Mouse (Mus musculus) thymus, postnatal 36 days (tissue): ENCODE measurements around the gene Ankrd53.
"Not testable (repeated sequence)": the region's sequence is repeated elsewhere in the genome, so short reads cannot be mapped to it uniquely, and the experiment has no call there.

Source experiments
- DNase-seq, 2 experiments: peaks; one replicate each; pipeline ENCODE4 v3.0.0; 2022; ENCODE audit warnings: mixed read lengths in 2 of 2

Ankrd53 gene

DNA sequence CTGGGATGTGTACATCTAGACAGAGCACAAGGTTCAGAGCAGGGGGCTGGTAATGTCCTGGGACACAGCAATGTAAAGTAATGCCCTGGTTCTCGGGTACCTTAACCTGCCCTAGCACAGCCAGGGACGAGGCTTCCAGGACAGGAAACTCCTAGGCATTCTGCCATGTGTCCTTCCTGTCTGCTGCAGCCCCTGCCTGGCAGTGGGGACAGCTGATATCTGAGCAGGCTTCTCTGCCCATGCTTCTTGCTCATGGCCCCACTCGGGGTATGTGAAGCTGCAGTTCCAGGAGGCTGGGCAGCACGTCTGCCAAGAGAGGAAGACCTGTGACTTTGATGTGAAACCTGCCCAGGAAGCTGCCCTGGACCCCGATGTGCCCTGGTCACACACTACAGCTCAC, 6.0 kb downstream of the Ankrd53 start:
- DNase-seq = no peak

DNA sequence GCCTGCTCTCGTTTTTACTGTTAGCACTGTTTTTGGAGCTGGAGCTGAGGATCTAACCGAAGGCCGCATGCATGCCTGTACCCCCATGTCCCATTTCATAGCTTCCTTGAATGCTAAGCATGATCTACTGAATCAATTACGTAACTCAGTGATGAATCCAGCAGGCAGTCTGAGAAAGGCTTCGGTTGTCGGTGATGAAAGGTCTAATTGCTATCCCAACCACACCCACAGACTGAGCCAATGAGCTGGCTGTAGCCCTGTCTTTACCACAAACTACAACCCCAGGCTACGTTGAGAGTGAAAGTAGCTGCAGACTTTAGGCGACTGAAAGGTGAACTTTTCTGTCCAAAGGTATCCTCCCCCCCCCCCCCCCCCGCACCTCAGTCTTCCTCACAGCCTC, 11.7 kb downstream of the Ankrd53 start:
- no peak for DNase-seq

DNA sequence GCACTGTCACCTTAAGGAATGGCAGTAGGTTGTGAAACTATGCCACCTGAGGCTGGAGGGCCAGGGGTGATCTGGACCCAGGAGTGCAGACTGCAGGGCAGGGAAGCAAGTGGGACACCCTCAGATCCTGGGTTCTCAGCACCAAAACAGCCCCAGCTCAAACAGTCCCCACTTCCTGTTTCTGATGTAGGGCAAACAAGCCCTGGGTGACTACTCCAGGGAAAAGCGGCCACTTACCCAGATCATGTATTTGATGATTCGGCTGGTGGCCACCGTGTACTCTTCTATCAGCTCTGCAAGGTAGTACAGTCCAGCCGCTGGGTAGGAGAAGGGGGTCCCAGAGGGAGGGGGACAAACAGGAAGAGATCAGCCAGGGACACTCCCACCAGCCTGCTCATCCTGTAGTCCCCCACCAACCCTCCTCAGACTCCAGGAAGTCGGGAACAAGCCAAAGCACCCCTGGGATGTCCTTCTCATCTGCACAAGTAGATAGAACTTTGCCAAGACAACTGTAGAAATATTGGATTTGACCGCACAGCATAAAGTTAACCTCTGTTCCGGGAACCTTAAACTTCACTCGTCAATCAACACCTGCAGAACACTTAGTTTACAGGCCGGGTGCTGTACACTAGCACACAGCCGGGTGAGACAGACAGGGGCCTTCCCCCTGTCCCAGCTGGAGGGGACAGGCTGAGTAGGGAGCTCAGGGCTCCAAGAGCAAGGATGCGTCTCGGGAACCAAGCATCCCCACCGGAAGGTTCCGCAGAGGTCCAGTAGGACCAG, 12.5 kb downstream of the Ankrd53 start:
- DNase-seq = peak; percentile 49 to 52

DNA sequence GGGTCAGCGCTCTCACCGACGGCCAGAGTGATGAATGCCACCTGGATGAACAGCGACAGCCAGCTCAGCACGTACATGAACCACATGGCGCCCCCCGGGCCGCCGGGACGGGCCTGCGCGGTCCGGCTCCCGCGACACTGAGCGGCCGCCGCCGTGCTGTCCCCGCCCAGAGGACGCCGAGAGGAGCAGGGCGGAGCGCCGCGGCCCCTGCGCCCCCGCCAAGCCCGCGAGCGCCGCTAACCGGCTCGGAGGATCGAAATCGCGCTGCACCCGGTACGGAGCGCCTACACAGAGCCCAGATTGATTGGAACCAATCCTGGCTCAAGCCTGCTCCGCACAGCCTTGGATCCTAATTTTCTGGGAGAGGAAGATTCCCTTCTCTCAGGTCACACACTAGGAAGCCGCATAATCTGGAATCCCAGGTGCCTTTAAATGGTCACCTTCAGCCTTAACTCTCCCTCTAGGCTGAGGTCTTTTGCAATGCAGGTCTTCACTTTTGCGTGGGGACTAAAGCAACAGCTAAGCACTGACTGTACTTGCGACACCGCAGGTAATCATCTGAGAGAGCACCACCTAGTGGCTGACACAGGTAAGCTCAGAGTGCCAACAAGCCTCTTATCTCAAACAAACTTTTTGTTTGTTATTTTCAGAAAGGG, 13.3 kb downstream of the Ankrd53 start, which contains the start of gene Tex261:
Gene Tex261, minus strand, starts transcription at position 176 of the 656 bp plus-strand sequence.
- peak; percentile 89 for DNase-seq

DNA sequence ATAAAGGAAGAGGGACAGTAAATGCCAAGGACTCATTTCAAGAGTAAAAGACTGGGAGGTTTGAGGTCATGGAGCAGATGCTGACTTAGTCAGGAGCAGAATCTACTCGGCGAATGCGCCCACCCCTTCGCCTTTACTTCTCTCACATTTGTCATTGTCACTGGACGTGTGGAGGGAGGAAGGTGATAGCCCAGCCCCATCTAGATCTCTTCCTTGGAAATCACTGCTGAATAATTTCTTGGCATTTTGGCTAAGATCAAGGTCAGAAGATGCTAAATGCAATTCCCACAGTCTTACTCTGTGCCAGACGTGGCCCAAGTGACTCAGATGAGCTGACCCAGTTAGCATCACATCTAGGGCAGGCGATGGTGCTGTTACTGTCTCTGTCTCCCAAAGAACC, 15.9 kb downstream of the Ankrd53 start:
- DNase-seq = no peak

DNA sequence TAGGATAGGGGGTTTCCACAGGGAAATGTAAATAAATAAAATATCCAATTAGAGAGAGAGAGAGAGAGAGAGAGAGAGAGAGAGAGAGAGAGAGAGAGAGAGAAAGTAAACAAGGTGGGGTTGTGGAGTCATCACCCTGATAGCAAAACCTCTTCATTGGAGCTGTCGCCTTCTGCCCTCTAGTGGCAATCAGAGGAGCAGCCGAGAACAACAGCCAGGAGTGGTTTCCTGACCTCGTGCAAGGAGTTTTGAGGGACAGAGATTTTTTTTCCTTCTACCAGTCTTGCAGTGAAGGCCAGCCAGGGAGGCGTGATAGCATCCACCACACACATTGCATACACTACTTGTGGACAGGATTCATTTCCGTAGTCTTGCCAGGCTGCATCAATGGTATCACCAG, 16.6 kb downstream of the Ankrd53 start:
- DNase-seq = peak; percentile 48 to 59

DNA sequence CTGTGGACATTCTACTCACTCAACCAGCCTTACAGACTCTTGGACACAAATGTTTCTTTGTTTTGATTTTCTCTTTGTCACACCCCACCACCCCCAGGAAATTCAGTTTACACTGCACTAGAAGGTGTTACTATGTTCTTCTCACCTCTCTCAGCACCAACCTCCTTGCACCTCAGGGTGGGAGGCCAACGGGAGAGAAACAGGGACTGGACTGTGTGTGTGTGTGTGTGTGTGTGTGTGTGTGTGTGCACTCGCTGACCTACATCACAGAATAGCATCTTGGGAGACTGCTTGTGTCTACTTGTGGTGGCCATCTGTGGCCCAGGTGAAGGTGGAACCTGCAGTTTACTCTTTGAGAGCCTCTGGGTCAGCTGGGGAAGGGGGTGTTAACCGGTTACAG, 24.0 kb downstream of the Ankrd53 start:
- no peak for DNase-seq

DNA sequence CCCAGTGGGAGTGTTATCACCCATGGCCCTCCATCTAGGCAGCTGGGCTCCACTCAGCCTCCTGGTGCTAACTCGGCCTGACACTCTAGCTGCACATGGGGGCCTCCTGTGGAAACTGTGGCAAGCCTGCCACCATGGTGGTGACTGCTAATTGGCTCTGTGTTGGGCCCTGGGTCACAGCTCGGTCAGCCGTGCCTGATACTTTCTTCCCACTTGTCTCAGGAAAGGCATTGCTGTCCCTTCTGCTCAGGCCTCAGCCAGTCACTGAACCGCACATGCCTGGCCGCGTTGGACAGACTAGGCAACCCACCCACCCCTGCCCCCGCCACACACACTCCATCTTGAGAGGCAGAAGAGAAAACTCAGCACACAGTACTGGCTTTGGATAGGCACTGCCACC, 26.1 kb downstream of the Ankrd53 start:
- no peak for DNase-seq

DNA sequence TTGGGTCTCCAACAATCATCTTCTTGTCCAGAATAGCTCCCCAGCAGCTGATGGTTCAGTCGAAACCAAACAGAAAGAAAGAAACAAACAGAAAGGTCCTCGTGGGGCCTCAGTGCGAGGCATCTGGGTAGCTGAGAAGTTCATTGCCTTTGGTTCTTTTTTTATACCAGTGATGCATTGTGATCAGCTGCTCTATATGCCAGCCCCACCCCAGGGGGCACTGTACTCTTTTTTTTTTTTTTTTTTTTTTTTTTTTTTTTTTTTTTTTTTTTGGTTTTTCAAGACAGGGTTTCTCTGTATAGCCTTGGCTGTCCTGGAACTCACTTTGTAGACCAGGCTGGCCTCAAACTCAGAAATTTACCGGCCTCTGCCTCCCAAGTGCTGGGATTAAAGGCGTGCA, 28.1 kb downstream of the Ankrd53 start:
- DNase-seq = not testable (repeated sequence)

DNA sequence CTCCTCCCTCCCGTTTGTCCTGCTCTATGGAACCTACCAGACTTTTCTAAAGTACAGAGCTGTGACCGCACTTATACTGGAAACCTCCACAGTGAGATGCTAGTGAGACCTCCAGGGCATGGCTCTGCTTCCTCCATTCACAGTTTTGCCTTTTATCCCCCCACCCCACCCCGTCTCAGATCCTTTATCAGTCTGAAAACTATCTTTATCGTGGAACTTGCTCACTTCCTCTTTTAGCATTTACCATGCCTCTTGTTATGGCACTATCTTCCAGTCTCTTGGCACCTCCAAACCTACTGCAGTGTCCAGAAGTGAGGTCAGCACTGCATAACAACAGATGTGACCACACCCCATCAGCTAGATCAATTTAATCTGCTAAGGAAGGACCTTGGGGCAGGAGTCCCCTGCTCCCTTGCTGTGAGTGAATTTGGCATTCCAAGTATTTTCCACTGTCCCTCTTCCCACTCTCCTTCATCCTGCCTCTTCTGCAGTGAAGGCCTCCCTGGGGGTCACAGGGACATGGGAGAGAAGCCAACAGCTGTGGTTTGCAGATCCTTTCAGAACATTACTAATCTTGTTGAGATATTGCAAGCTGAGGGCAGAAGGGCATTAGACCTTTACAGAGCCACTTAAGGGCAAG, 28.9 kb downstream of the Ankrd53 start:
- no peak for DNase-seq

DNA sequence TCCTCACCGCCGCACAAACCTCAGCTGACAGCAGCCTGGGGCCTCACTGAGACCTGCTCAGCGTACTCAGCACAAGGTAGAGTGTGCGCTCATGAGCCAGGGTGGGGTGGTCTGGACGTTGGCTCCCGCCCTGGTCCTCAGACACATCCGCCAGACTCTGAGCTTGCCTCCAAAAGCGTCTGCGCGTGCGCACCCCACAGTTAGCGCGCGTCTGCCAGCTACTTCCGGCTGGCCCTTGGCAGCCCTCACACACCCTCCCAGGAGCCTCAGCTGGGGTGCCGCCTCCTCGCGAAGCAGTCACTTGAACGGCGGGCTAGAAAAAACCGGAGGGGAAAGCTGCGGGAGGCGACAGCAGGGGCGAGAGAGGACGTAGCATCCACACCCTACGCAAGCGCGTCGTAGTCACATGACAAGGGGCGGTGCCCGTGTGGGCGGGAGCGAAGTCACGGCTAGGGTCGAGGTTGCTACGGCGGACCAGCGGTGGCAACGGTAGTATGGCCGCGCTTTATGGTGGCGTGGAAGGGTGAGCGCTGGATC, 32.4 kb downstream of the Ankrd53 start, which contains the start of gene Nagk:
Gene Nagk, plus strand, starts transcription at position 223 of the 537 bp plus-strand sequence.
- DNase-seq = peak; percentile 94 to 97

DNA sequence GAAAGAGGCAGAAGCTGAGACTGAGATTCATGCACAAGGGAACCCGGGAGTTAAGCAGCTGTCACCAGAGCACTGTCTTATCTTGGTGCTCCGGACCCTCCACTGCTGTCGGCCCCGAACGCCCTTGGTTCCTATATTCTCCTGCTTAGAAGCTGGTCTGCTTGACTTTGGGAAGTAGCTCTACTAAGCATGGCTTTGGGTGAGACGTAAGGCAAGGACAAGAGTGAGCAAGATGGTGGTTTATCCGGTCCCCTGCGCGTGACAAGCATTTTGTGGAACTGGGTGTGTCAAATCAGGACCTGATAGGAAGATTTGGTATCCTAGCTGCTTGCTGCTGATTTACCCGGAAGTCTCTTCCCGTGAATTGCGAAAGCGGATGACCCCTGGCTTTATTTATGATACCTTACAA, 33.1 kb downstream of the Ankrd53 start:
- DNase-seq = no peak

DNA sequence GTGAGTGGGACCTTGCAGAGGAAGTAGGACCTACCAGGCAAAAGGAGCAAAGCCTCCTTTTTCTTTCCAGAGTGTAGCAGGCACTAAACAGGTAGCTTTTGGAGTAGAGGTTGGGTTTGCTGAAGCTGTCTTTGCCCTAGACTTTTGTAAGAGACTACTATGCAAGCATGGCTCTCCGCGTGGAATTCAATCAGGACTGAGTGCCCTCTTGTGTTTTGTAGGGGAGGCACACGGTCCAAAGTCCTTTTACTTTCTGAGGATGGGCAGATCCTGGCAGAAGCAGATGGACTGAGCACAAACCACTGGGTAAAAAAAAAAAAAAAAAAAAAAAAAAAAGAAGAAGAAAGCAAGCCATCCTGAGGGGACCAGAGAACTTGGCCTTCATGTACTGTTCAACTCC, 34.2 kb downstream of the Ankrd53 start:
- DNase-seq = no peak

DNA sequence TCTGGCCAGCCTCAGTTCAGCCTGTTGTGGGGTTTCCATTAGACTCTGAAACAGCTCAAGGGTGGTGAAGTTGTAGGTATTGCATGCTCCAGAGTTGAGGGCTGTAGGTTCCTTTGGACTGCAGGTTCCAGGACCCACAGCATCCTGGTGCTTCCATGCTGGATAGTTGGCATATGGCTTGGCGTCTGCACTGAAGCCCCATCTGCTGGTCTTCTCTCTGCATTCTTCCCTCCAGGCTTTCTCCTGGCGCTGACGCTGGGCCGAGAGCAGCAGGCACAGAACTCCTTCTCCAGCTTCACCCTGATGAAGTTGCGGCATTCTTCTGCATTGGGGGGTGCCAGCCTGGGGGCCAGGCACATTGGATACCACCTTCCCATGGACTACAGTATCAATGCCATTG, 39.6 kb downstream of the Ankrd53 start:
- no peak for DNase-seq

DNA sequence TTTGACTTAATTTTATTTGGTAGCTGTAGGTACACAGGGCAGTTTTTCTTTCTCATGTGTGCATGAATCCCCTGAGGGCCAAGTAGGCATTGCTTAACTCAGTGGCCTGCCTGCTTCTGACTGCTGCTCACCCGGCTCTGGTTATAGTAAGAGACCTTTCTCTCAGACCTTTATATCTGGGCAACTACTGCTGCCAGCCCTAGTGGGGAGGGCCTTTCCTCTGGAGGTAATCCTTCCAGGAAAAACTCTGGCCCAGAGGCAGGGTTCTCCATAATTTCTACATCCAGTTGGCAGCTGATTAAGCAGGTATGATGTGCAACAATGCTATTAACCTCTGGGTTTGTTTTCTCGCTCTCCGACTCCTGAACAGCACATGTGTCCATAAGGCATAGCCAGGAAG, 40.4 kb downstream of the Ankrd53 start:
- DNase-seq = no peak

DNA sequence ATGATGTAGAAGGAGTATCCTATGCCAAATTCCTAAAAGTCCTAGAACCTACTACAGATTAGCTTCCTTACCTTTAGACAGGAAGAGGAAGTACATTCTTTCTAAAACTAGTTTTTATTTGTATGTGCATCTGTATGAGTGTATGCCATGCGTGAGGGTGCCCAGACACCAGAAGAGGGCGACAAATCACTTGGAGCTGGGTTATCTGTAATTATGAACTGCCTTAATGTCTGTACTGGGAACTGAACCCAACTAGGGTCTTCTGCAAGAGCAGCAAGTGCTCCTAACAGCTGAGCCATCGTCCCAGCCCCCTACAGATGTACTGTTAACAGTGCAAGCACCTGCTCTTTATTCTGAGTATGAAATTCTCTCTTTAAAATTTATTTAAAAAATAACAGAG, 53.4 kb downstream of the Ankrd53 start:
- DNase-seq = no peak
